Mouse (Mus musculus) neural tube, embryonic 14.5 days (tissue): Measurements from ENCODE around the gene Myl12a. TPM values are rescaled to one million over a fixed set of nuclear protein-coding genes. Genes with fewer than 3 reads are reported as not detected.

Experiments used
- ATAC-seq: fragments of 200-750 bp; cut with Nextera tagmentation; 2 replicates; pipeline ENCODE4 v1.8.0; 2017; ENCODE audit warnings: low read depth, mild to moderate bottlenecking, moderate TSS enrichment, moderate library complexity
- H3K27ac ChIP-seq: fragments of 300-500 bp; sonication (generic); 2 replicates; pipeline ENCODE4 v1.5.1; 2014; ENCODE audit warnings: low read depth, mild to moderate bottlenecking, control low read depth, low read length, moderate library complexity, mixed read lengths
- H3K27me3 ChIP-seq: fragments of 300-500 bp; sonication (generic); 2 replicates; pipeline ENCODE4 v1.6.1; 2014; ENCODE audit warnings: low read length; ENCODE audit not compliant: control insufficient read depth, insufficient read depth
- H3K36me3 ChIP-seq: fragments of 300-500 bp; sonication (generic); 2 replicates; pipeline ENCODE4 v1.6.1; 2014; ENCODE audit warnings: low read length, mixed read lengths; ENCODE audit not compliant: control insufficient read depth, insufficient read depth
- H3K4me1 ChIP-seq: fragments of 300-500 bp; sonication (generic); 2 replicates; pipeline ENCODE4 v1.6.1; 2014; ENCODE audit warnings: low read length; ENCODE audit not compliant: control insufficient read depth, insufficient read depth
- H3K4me2 ChIP-seq: fragments of 300-500 bp; sonication (generic); 2 replicates; pipeline ENCODE4 v1.6.1; 2014; ENCODE audit warnings: mild to moderate bottlenecking, low read depth, low read length, control low read depth
- H3K4me3 ChIP-seq: fragments of 300-500 bp; sonication (generic); 2 replicates; pipeline ENCODE4 v1.5.1; 2014; ENCODE audit warnings: low read depth, low read length, control low read depth, mixed read lengths
- H3K9ac ChIP-seq: fragments of 300-500 bp; sonication (generic); replicated peaks from 2 replicates; pipeline ENCODE4 v1.6.1; 2014; ENCODE audit warnings: low read depth, mild to moderate bottlenecking, control low read depth, low read length, mixed read lengths
- H3K9me3 ChIP-seq: fragments of 300-500 bp; sonication (generic); 2 replicates; pipeline ENCODE4 v1.6.1; 2016; ENCODE audit warnings: low read length; ENCODE audit not compliant: control insufficient read depth
- WGBS: fragments of 180-500 bp; shearing (Covaris S2); extraction: QIAGEN DNeasy Blood & Tissue Kit; methylation state at CpG from one replicate; pipeline ENCODE4 v1.1.7; 2014; 5-methylcytosine and 5-hydroxymethylcytosine counted together
- polyA plus RNA-seq: library from polyadenylated mRNA; unstranded; fragments of >200 nt; fragmentation: Nextera tagmentation; extraction: Ambion mirVana; gene quantifications from 2 replicates; pipeline ENCODE4 v1.2.1, GENCODE M21; 2014

Gene Myl12a
- polyA plus RNA-seq, 1 experiment from 2014 or later, result 63.7 TPM

GRCm38 (mm10) chr17:70951266-70951665, 51.4 kb downstream of the Myl12a start:
- Histone ChIP-seq H3K9ac (no peak overlapping the region), H3K4me1 (no peaks in the 10 kb centered on the region), H3K27me3 (no peaks in the 10 kb centered on the region), H3K36me3 (no peaks in the 10 kb centered on the region), H3K4me3 (no peak overlapping the region), H3K9me3 (no peaks in the 10 kb centered on the region), H3K4me2 (no peak overlapping the region), H3K27ac (no peak overlapping the region)
- ATAC-seq, result no peak
- 87% methylated on average over 10 of the region's 10 CpGs for WGBS

- no peaks in the 10 kb centered on the region for H3K4me1 ChIP-seq
- WGBS, result 88% methylated on average over 7 of the region's 7 CpGs
Observed at GRCm38 (mm10) chr17:70949171-70949570, 53.5 kb downstream of the Myl12a start.

GRCm38 (mm10) chr17:70948721-70949120, 54.0 kb downstream of the Myl12a start:
- H3K9ac ChIP-seq, result no peak overlapping the region
- H3K4me3 ChIP-seq, result no peak overlapping the region
- no peak for ATAC-seq
- H3K9me3 ChIP-seq, result no peaks in the 10 kb centered on the region
- WGBS, result 47% methylated on average over 8 of the region's 8 CpGs
- no peaks in the 10 kb centered on the region for H3K4me1 ChIP-seq
- no peaks in the 10 kb centered on the region for H3K27me3 ChIP-seq
- H3K36me3 ChIP-seq, result no peaks in the 10 kb centered on the region
- no peak overlapping the region for H3K27ac ChIP-seq
- no peak overlapping the region for H3K4me2 ChIP-seq

More at GRCm38 (mm10) chr17:70949171-70949570, 53.5 kb downstream of the Myl12a start:
- no peaks in the 10 kb centered on the region for H3K9me3 ChIP-seq
- H3K27me3 ChIP-seq, result no peaks in the 10 kb centered on the region
- no peak overlapping the region for H3K4me3 ChIP-seq
- no peak overlapping the region for H3K27ac ChIP-seq
- no peak overlapping the region for H3K9ac ChIP-seq
- no peak overlapping the region for H3K4me2 ChIP-seq
- no peaks in the 10 kb centered on the region for H3K36me3 ChIP-seq
- no peak for ATAC-seq

GRCm38 (mm10) chr17:70943779-70944178, 58.9 kb downstream of the Myl12a start:
- no peaks in the 10 kb centered on the region for H3K27me3 ChIP-seq
- no peak overlapping the region for H3K4me3 ChIP-seq
- H3K9ac ChIP-seq, result no peak overlapping the region
- ATAC-seq, result no peak
- no peak overlapping the region for H3K27ac ChIP-seq
- no peaks in the 10 kb centered on the region for H3K9me3 ChIP-seq
- H3K4me1 ChIP-seq, result no peaks in the 10 kb centered on the region
- H3K36me3 ChIP-seq, result no peaks in the 10 kb centered on the region
- H3K4me2 ChIP-seq, result no peak overlapping the region
- 96% methylated on average over 4 of the region's 4 CpGs for WGBS

Other genes with a start within 250 kb of the Myl12a start
- 10.9 and 13.2 TPM in 2 replicates for gene Tgif1, start 149.3 kb downstream of the Myl12a start, polyA plus RNA-seq
- gene Myom1, start 245 bp downstream of the Myl12a start, polyA plus RNA-seq, result 1.5 and 2.8 TPM in 2 replicates
- gene Lpin2, start 179.7 kb upstream of the Myl12a start, polyA plus RNA-seq, result 49.8 and 52.4 TPM in 2 replicates